Mouse (Mus musculus): ENCODE data around the gene Vdac2. TPM values are rescaled to one million over a fixed set of nuclear protein-coding genes. Genes with fewer than 3 reads are reported as not detected.
A peak's percentile ranks its signal among the peaks of the same experiment; 100 is the strongest.

Vdac2 gene
- total and polyA plus RNA-seq, 3 experiments: 268 to 475 (median 461) TPM

DNA sequence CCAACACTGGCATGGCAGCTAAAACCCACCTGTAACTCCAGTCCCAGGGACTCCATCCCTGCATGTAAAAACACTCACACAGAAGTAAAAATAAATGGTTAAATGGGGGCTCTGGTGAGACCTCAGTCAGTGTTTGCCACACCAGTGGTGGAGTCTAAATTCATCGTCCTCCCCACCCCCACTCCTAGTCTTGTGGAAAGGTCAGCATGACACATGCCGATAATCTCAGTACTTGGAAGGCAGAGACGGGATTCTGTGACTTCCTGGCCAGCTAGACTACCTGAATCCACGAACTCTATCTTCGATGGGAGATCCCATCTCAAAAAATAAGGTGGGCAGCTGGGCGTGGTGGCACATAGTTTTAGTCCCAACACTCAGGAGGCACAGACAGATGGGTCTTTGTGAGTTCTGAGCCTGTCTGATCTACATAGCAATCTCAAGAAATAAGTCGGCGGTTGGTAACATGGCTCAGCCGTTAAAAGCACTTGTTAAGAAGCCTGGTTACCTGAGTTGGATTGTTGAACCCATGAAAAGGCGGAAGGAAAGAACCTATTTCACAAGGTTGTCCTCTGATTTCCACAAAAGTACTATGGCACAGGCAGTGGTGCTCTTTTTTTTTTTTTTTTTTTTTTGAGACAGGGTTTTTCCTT is 13.2 kb upstream of the Vdac2 start:
- H3K27me3 ChIP-seq (replicated peaks): no peaks in the 10 kb centered on the region
- dilution Hi-C loops (cut with MboI; ENCODE audit: extremely low pct_ligation_motif_present, extremely low pct_unique_long_range_greater_than_20kb, low sequenced_read_pairs): no loop called here
- H3K79me2 ChIP-seq (replicated peaks; ENCODE audit: control insufficient read depth, extremely low read depth, insufficient read depth, poor library complexity, severe bottlenecking): no peaks in the 10 kb centered on the region
- peaks cover 12 to 31% of the 10 kb centered on the region in 2 experiments for H3K4me1 ChIP-seq (ENCODE audit: control insufficient read depth in 1 of 2, insufficient read depth in 2 of 2)
- TF ChIP-seq JUND (conservative IDR thresholded peaks at IDR 0.05; ENCODE audit: low read depth, low read length) (no peak), KAT2A (IDR thresholded peaks at IDR 0.05; ENCODE audit: insufficient replicate concordance, low read length) (no peak), MEF2A (IDR thresholded peaks at IDR 0.05; ENCODE audit: borderline replicate concordance, low read depth, low read length) (no peak), MYC (IDR thresholded peaks at IDR 0.05; ENCODE audit: low read depth, low read length) (no peak), ZNF384 (IDR thresholded peaks at IDR 0.05; ENCODE audit: low read depth, low read length) (no peak), ETS1 (conservative IDR thresholded peaks at IDR 0.05; ENCODE audit: low read depth, low read length) (no peak), PAX5 (IDR thresholded peaks at IDR 0.05; ENCODE audit: low read length) (no peak), E2F4 (IDR thresholded peaks at IDR 0.05; ENCODE audit: insufficient replicate concordance, low read depth, low read length) (no peak), ZC3H11A (IDR thresholded peaks at IDR 0.05; ENCODE audit: low read depth, low read length) (no peak), CTCF (conservative IDR thresholded peaks at IDR 0.05 in 1 of 2, IDR thresholded peaks at IDR 0.05 in 1 of 2; ENCODE audit: low read depth in 2 of 2, low read length in 2 of 2) (no peak), RAD21 (IDR thresholded peaks at IDR 0.05; ENCODE audit: low read depth, low read length) (no peak), NELFE (IDR thresholded peaks at IDR 0.05; ENCODE audit: low read depth, low read length) (no peak), CHD1 (IDR thresholded peaks at IDR 0.05; ENCODE audit: low read depth, low read length) (no peak), POLR2A (IDR thresholded peaks at IDR 0.05; ENCODE audit: low read depth, low read length) (no peak), SMC3 (IDR thresholded peaks at IDR 0.05; ENCODE audit: low read depth, low read length) (no peak), SIN3A (IDR thresholded peaks at IDR 0.05; ENCODE audit: low read length) (no peak), CHD2 (IDR thresholded peaks at IDR 0.05; ENCODE audit: low read length) (no peak), IRF4 (IDR thresholded peaks at IDR 0.05; ENCODE audit: low read depth, low read length) (no peak), TBP (conservative IDR thresholded peaks at IDR 0.05; ENCODE audit: low read depth, low read length) (no peak)
- no peak overlapping the region for H3K4me2 ChIP-seq (ENCODE audit: insufficient read depth, low read depth, poor library complexity, severe bottlenecking)
- no peaks in the 10 kb centered on the region for H3K36me3 ChIP-seq (replicated peaks in 1 of 2; ENCODE audit: control insufficient read depth in 1 of 2, insufficient read depth in 1 of 2, low read length in 1 of 2)
- no peaks in the 10 kb centered on the region for H3K9me3 ChIP-seq (replicated peaks; ENCODE audit: low read length)
- in situ Hi-C loops (cut with MboI; ENCODE audit: low pct_ligation_motif_present, low pct_unique_long_range_greater_than_20kb, low sequenced_read_pairs): loop anchor here (5.0 kb wide), 1 partner anchor 40 kb away; no protein-coding TSS in a partner anchor
- no peak for DNase-seq (ENCODE audit: extremely low read depth)
- H3K9ac ChIP-seq (ENCODE audit: insufficient read depth, low read depth): no peak overlapping the region
- no peak overlapping the region for H3K27ac ChIP-seq (ENCODE audit: insufficient read depth, low read depth)
- no peak overlapping the region for H3K4me3 ChIP-seq (replicated peaks in 1 of 3; ENCODE audit: low read depth in 2 of 3, low read length in 2 of 3, poor library complexity in 1 of 3)

- in situ Hi-C loops (cut with MboI; ENCODE audit: low pct_ligation_motif_present, low pct_unique_long_range_greater_than_20kb, low sequenced_read_pairs): loop anchor here (5.0 kb wide), 1 partner anchor 40 kb away; no protein-coding TSS in a partner anchor
- Histone ChIP-seq H3K9me3 (replicated peaks; ENCODE audit: low read length) (no peaks in the 10 kb centered on the region), H3K4me3 (replicated peaks in 1 of 3; ENCODE audit: low read depth in 2 of 3, low read length in 2 of 3, poor library complexity in 1 of 3) (peak overlapping the region in 2 of 3 experiments; percentile 15 to 24), H3K79me2 (replicated peaks; ENCODE audit: control insufficient read depth, extremely low read depth, insufficient read depth, poor library complexity, severe bottlenecking) (no peaks in the 10 kb centered on the region), H3K27ac (ENCODE audit: insufficient read depth, low read depth) (peak overlapping the region; percentile 68), H3K36me3 (replicated peaks in 1 of 2; ENCODE audit: control insufficient read depth in 1 of 2, insufficient read depth in 1 of 2, low read length in 1 of 2) (no peaks in the 10 kb centered on the region), H3K27me3 (replicated peaks) (no peaks in the 10 kb centered on the region), H3K9ac (ENCODE audit: insufficient read depth, low read depth) (0 out of 2 replicates have a peak overlapping the region, but pooled peaks have one; percentile 47), H3K4me2 (ENCODE audit: insufficient read depth, low read depth, poor library complexity, severe bottlenecking) (peak overlapping the region; percentile 38), H3K4me1 (ENCODE audit: control insufficient read depth in 1 of 2, insufficient read depth in 2 of 2) (peaks cover 12 to 29% of the 10 kb centered on the region in 2 experiments)
- peak; percentile 94 for DNase-seq (ENCODE audit: extremely low read depth)
- dilution Hi-C loops (cut with MboI; ENCODE audit: extremely low pct_ligation_motif_present, extremely low pct_unique_long_range_greater_than_20kb, low sequenced_read_pairs): no loop called here
- TF ChIP-seq BHLHE40 (IDR thresholded peaks at IDR 0.05; ENCODE audit: low read depth, low read length) (peak; percentile 31; the same call in 1 of the 2 replicates), E2F4 (IDR thresholded peaks at IDR 0.05; ENCODE audit: insufficient replicate concordance, low read depth, low read length) (no peak), POLR2A (IDR thresholded peaks at IDR 0.05; ENCODE audit: low read depth, low read length) (peak; percentile 40; the same call in 1 of the 2 replicates), MEF2A (IDR thresholded peaks at IDR 0.05; ENCODE audit: borderline replicate concordance, low read depth, low read length) (peak; percentile 68; the same call in 1 of the 2 replicates), ZNF384 (IDR thresholded peaks at IDR 0.05; ENCODE audit: low read depth, low read length) (peak; percentile 99), SMC3 (IDR thresholded peaks at IDR 0.05; ENCODE audit: low read depth, low read length) (peak; percentile 68), ELF1 (IDR thresholded peaks at IDR 0.05; ENCODE audit: low read depth, low read length) (no peak), IRF4 (IDR thresholded peaks at IDR 0.05; ENCODE audit: low read depth, low read length) (peak; percentile 42), UBTF (IDR thresholded peaks at IDR 0.05; ENCODE audit: low read depth, low read length) (0 out of 2 replicates have a peak, but pooled peaks have one; percentile 37), CTCF (conservative IDR thresholded peaks at IDR 0.05 in 1 of 2, IDR thresholded peaks at IDR 0.05 in 1 of 2; ENCODE audit: low read depth in 2 of 2, low read length in 2 of 2) (peak; percentile 61 to 92), JUND (conservative IDR thresholded peaks at IDR 0.05; ENCODE audit: low read depth, low read length) (0 out of 2 replicates have a peak, but pooled peaks have one; percentile 17), MYC (IDR thresholded peaks at IDR 0.05; ENCODE audit: low read depth, low read length) (0 out of 2 replicates have a peak, but pooled peaks have one; percentile 44), NELFE (IDR thresholded peaks at IDR 0.05; ENCODE audit: low read depth, low read length) (peak; percentile 34; the same call in 1 of the 2 replicates), RAD21 (IDR thresholded peaks at IDR 0.05; ENCODE audit: low read depth, low read length) (peak; percentile 77), CHD1 (IDR thresholded peaks at IDR 0.05; ENCODE audit: low read depth, low read length) (no peak)
These were observed 12.4 kb upstream of the Vdac2 start for GRCm38 (mm10) chr14:21812590-21813162.
